Mouse (Mus musculus) hindbrain, embryonic 12.5 days (tissue): ENCODE measurements around the gene Uhrf1bp1. TPM values are rescaled to one million over a fixed set of nuclear protein-coding genes. Genes with fewer than 3 reads are reported as not detected.

Experiments
- ATAC-seq: fragments of 200-750 bp; cut with Nextera tagmentation; 2 replicates; pipeline ENCODE4 v1.8.0; 2017; ENCODE audit warnings: moderate TSS enrichment; ENCODE audit not compliant: low FRiP score
- H3K27ac ChIP-seq: fragments of 300-500 bp; sonication (generic); 2 replicates; pipeline ENCODE4 v1.5.1; 2016; ENCODE audit warnings: mild to moderate bottlenecking
- H3K27me3 ChIP-seq: fragments of 300-500 bp; sonication (generic); 2 replicates; pipeline ENCODE4 v1.6.1; 2016; ENCODE audit warnings: mild to moderate bottlenecking
- H3K36me3 ChIP-seq: fragments of 300-500 bp; sonication (generic); 2 replicates; pipeline ENCODE4 v1.6.1; 2016; ENCODE audit warnings: mild to moderate bottlenecking
- H3K4me1 ChIP-seq: fragments of 300-500 bp; sonication (generic); 2 replicates; pipeline ENCODE4 v1.6.1; 2016
- H3K4me2 ChIP-seq: fragments of 300-500 bp; sonication (generic); replicated peaks from 2 replicates; pipeline ENCODE4 v1.6.1; 2016; ENCODE audit warnings: mild to moderate bottlenecking
- H3K4me3 ChIP-seq: fragments of 300-500 bp; sonication (generic); 2 replicates; pipeline ENCODE4 v1.5.1; 2016; ENCODE audit warnings: mild to moderate bottlenecking
- H3K9ac ChIP-seq: fragments of 300-500 bp; sonication (generic); 2 replicates; pipeline ENCODE4 v1.6.1; 2016; ENCODE audit warnings: mild to moderate bottlenecking, moderate library complexity
- H3K9me3 ChIP-seq: fragments of 300-500 bp; sonication (generic); replicated peaks from 2 replicates; pipeline ENCODE4 v1.6.1; 2016; ENCODE audit warnings: mild to moderate bottlenecking
- WGBS: fragments of 180-500 bp; shearing (Covaris S2); methylation state at CpG from one replicate; pipeline ENCODE4 v1.1.7; 2016; 5-methylcytosine and 5-hydroxymethylcytosine counted together
- polyA plus RNA-seq: library from polyadenylated mRNA; unstranded; fragments of >200 nt; fragmentation: Nextera tagmentation; extraction: Ambion mirVana; gene quantifications from 2 replicates; pipeline ENCODE4 v1.2.1, GENCODE M21; 2016

Gene Uhrf1bp1
- polyA plus RNA-seq, 1 experiment from 2014 or later = 9.4 TPM

GRCm38 (mm10) chr17:27930291-27930690 is 74.0 kb downstream of the Uhrf1bp1 start:
- Histone ChIP-seq H3K4me1 (peaks cover 3% of the 10 kb centered on the region; the same call in 1 of the 2 replicates), H3K27ac (no peak overlapping the region), H3K36me3 (no peaks in the 10 kb centered on the region), H3K4me2 (no peak overlapping the region), H3K9ac (no peak overlapping the region), H3K27me3 (no peaks in the 10 kb centered on the region), H3K9me3 (no peaks in the 10 kb centered on the region), H3K4me3 (no peak overlapping the region)
- ATAC-seq = no peak
- 91% methylated on average over 5 of the region's 5 CpGs for WGBS

GRCm38 (mm10) chr17:27931826-27932225 is 75.6 kb downstream of the Uhrf1bp1 start:
- Histone ChIP-seq H3K9ac (no peak overlapping the region), H3K4me2 (no peak overlapping the region), H3K27me3 (no peaks in the 10 kb centered on the region), H3K9me3 (no peaks in the 10 kb centered on the region), H3K4me1 (0 out of 2 replicates have a peak, but pooled peaks cover 3% of the 10 kb centered on the region), H3K36me3 (no peaks in the 10 kb centered on the region), H3K27ac (no peak overlapping the region), H3K4me3 (no peak overlapping the region)
- ATAC-seq = no peak
- WGBS = 82% methylated on average over 4 of the region's 4 CpGs

GRCm38 (mm10) chr17:27934136-27934910 is 78.1 kb downstream of the Uhrf1bp1 start:
- Histone ChIP-seq H3K9ac (no peak overlapping the region), H3K4me3 (no peak overlapping the region), H3K36me3 (no peaks in the 10 kb centered on the region), H3K9me3 (no peaks in the 10 kb centered on the region), H3K4me1 (0 out of 2 replicates have a peak, but pooled peaks cover 5% of the 10 kb centered on the region), H3K4me2 (no peak overlapping the region), H3K27me3 (no peaks in the 10 kb centered on the region), H3K27ac (no peak overlapping the region)
- no peak for ATAC-seq
- 91% methylated on average over 10 of the region's 10 CpGs for WGBS

GRCm38 (mm10) chr17:27935091-27935490 is 78.8 kb downstream of the Uhrf1bp1 start:
- no peaks in the 10 kb centered on the region for H3K9me3 ChIP-seq
- no peaks in the 10 kb centered on the region for H3K36me3 ChIP-seq
- no peak overlapping the region for H3K4me2 ChIP-seq
- H3K4me1 ChIP-seq = 0 out of 2 replicates have a peak, but pooled peaks cover 7% of the 10 kb centered on the region
- H3K27ac ChIP-seq = no peak overlapping the region
- no peak overlapping the region for H3K4me3 ChIP-seq
- no peaks in the 10 kb centered on the region for H3K27me3 ChIP-seq
- H3K9ac ChIP-seq = no peak overlapping the region
- 92% methylated on average over 3 of the region's 3 CpGs for WGBS
- ATAC-seq = no peak

GRCm38 (mm10) chr17:27937054-27937615 is 80.9 kb downstream of the Uhrf1bp1 start:
- H3K36me3 ChIP-seq = no peaks in the 10 kb centered on the region
- H3K4me2 ChIP-seq = no peak overlapping the region
- peaks cover 16% of the 10 kb centered on the region for H3K4me1 ChIP-seq
- H3K27me3 ChIP-seq = no peaks in the 10 kb centered on the region
- H3K9me3 ChIP-seq = no peaks in the 10 kb centered on the region
- no peak for ATAC-seq
- H3K27ac ChIP-seq = no peak overlapping the region
- H3K4me3 ChIP-seq = no peak overlapping the region
- 86% methylated on average over 4 of the region's 4 CpGs for WGBS
- H3K9ac ChIP-seq = no peak overlapping the region

- 84% methylated on average over 12 of the region's 12 CpGs for WGBS
These were observed 82.0 kb downstream of the Uhrf1bp1 start for GRCm38 (mm10) chr17:27938121-27938754.

GRCm38 (mm10) chr17:27939028-27939427 is 82.8 kb downstream of the Uhrf1bp1 start:
- ATAC-seq = no peak

More at GRCm38 (mm10) chr17:27938121-27938754, 82.0 kb downstream of the Uhrf1bp1 start:
- Histone ChIP-seq H3K4me2 (no peak overlapping the region), H3K27me3 (no peaks in the 10 kb centered on the region), H3K9ac (no peak overlapping the region), H3K4me3 (no peak overlapping the region), H3K27ac (no peak overlapping the region), H3K9me3 (no peaks in the 10 kb centered on the region), H3K4me1 (peaks cover 13% of the 10 kb centered on the region), H3K36me3 (no peaks in the 10 kb centered on the region)
- no peak for ATAC-seq

GRCm38 (mm10) chr17:27940352-27940751 is 84.1 kb downstream of the Uhrf1bp1 start:
- no peak for ATAC-seq
- no peak overlapping the region for H3K27ac ChIP-seq
- H3K9ac ChIP-seq = no peak overlapping the region
- peaks cover 15% of the 10 kb centered on the region for H3K4me1 ChIP-seq
- no peak overlapping the region for H3K4me2 ChIP-seq
- no peak overlapping the region for H3K4me3 ChIP-seq
- no peaks in the 10 kb centered on the region for H3K27me3 ChIP-seq
- no peaks in the 10 kb centered on the region for H3K9me3 ChIP-seq
- WGBS = 75% methylated on average over 4 of the region's 4 CpGs
- H3K36me3 ChIP-seq = no peaks in the 10 kb centered on the region

More at GRCm38 (mm10) chr17:27939028-27939427, 82.8 kb downstream of the Uhrf1bp1 start:
- Histone ChIP-seq H3K9ac (no peak overlapping the region), H3K4me2 (no peak overlapping the region), H3K27me3 (no peaks in the 10 kb centered on the region), H3K36me3 (no peaks in the 10 kb centered on the region), H3K4me3 (no peak overlapping the region), H3K27ac (0 out of 2 replicates have a peak overlapping the region, but pooled peaks have one; percentile 30), H3K9me3 (no peaks in the 10 kb centered on the region), H3K4me1 (peaks cover 13% of the 10 kb centered on the region)
- WGBS = 85% methylated on average over 5 of the region's 5 CpGs

- Histone ChIP-seq H3K36me3 (no peaks in the 10 kb centered on the region), H3K9ac (no peak overlapping the region), H3K4me3 (no peak overlapping the region), H3K27me3 (no peaks in the 10 kb centered on the region), H3K27ac (no peak overlapping the region), H3K4me1 (peaks cover 23% of the 10 kb centered on the region), H3K4me2 (no peak overlapping the region), H3K9me3 (no peaks in the 10 kb centered on the region)
- 81% methylated on average over 5 of the region's 5 CpGs for WGBS
- no peak for ATAC-seq
These were observed 84.9 kb downstream of the Uhrf1bp1 start for GRCm38 (mm10) chr17:27941178-27941577.

GRCm38 (mm10) chr17:27941698-27942097 is 85.5 kb downstream of the Uhrf1bp1 start:
- Histone ChIP-seq H3K9ac (no peak overlapping the region), H3K36me3 (no peaks in the 10 kb centered on the region), H3K4me2 (no peak overlapping the region), H3K4me3 (no peak overlapping the region), H3K4me1 (peaks cover 28% of the 10 kb centered on the region), H3K27ac (no peak overlapping the region), H3K27me3 (no peaks in the 10 kb centered on the region), H3K9me3 (no peaks in the 10 kb centered on the region)
- 72% methylated on average over 2 of the region's 2 CpGs for WGBS
- no peak for ATAC-seq

GRCm38 (mm10) chr17:27942131-27942530 is 85.9 kb downstream of the Uhrf1bp1 start:
- no peak overlapping the region for H3K4me2 ChIP-seq
- H3K4me3 ChIP-seq = no peak overlapping the region
- peaks cover 31% of the 10 kb centered on the region for H3K4me1 ChIP-seq
- WGBS = 90% methylated on average over 4 of the region's 4 CpGs
- H3K9me3 ChIP-seq = no peaks in the 10 kb centered on the region
- no peaks in the 10 kb centered on the region for H3K27me3 ChIP-seq
- ATAC-seq = no peak
- no peak overlapping the region for H3K27ac ChIP-seq
- H3K36me3 ChIP-seq = no peaks in the 10 kb centered on the region
- no peak overlapping the region for H3K9ac ChIP-seq

GRCm38 (mm10) chr17:27945546-27946216 is 89.4 kb downstream of the Uhrf1bp1 start:
- Histone ChIP-seq H3K4me1 (peaks cover 31% of the 10 kb centered on the region), H3K9me3 (no peaks in the 10 kb centered on the region), H3K4me2 (no peak overlapping the region), H3K36me3 (no peaks in the 10 kb centered on the region), H3K27ac (peak overlapping the region; percentile 75), H3K4me3 (no peak overlapping the region), H3K27me3 (no peaks in the 10 kb centered on the region), H3K9ac (no peak overlapping the region)
- WGBS = 45% methylated on average over 6 of the region's 6 CpGs
- no peak for ATAC-seq
